In genomic region chr14:27998551-27998950, GRCm38 (mm10) we compare ENCODE assay signal across 19 mouse cellular contexts.
"Had no signal": no experiment of that assay in that cellular context is flagged by ENCODE, and none has a peak within 500 bp of the region (broad histone marks: within the 10 kb centered on the region; RNA-seq: fewer than 3 reads in every experiment).

No protein-coding gene starts in this region.

- DNase-seq: kidney, adult 2 months; kidney, postnatal 25 days; left cerebral cortex, postnatal 4 days; liver, embryonic 13.5 days; lung, adult 2 months; lung, postnatal 36 days; right cerebral cortex, postnatal 14 days; right cerebral cortex, postnatal 4 days; thymus, adult 2 months; thymus, postnatal 14 days; thymus, postnatal 4 days had no signal

- H3K4me1 ChIP-seq: liver, embryonic 13.5 days; megakaryocyte, embryonic 14.5 days; midbrain, embryonic 13.5 days; neural tube, embryonic 13.5 days had no signal

- H3K9ac ChIP-seq: liver, embryonic 13.5 days; midbrain, embryonic 13.5 days; neural tube, embryonic 13.5 days had no signal

- H3K27me3 ChIP-seq: liver, embryonic 13.5 days; megakaryocyte, embryonic 14.5 days; midbrain, embryonic 13.5 days; neural tube, embryonic 13.5 days had no signal

- ATAC-seq: midbrain, embryonic 13.5 days; midbrain, embryonic 16.5 days had no signal

- H3K4me3 ChIP-seq: liver, embryonic 13.5 days; megakaryocyte, embryonic 14.5 days; midbrain, embryonic 10.5 days; midbrain, embryonic 13.5 days; myocyte; neural tube, embryonic 13.5 days had no signal

- H3K4me2 ChIP-seq: liver, embryonic 13.5 days; midbrain, embryonic 13.5 days; neural tube, embryonic 13.5 days had no signal

- H3K36me3 ChIP-seq: liver, embryonic 13.5 days; midbrain, embryonic 10.5 days; midbrain, embryonic 13.5 days; neural tube, embryonic 13.5 days had no signal

- H3K9me3 ChIP-seq: liver, embryonic 13.5 days; megakaryocyte, embryonic 14.5 days; midbrain, embryonic 10.5 days; midbrain, embryonic 13.5 days; neural tube, embryonic 13.5 days had no signal

- H3K27ac ChIP-seq: kidney, postnatal 0 days; liver, embryonic 13.5 days; midbrain, embryonic 10.5 days; midbrain, embryonic 13.5 days; neural tube, embryonic 13.5 days; stomach, postnatal 0 days had no signal
